Mouse (Mus musculus) bone marrow, adult 2 months (tissue): ENCODE measurements around the gene T2.

Experiments
- CTCF ChIP-seq: fragments of 200-500 bp; IDR thresholded peaks from 2 replicates; pipeline ENCODE4 v1.5.1; 2011; ENCODE audit warnings: low read length, control low read depth; ENCODE audit not compliant: control insufficient read depth, insufficient read depth
- POLR2A ChIP-seq: fragments of 200-500 bp; IDR thresholded peaks from 2 replicates; pipeline ENCODE4 v1.6.1; 2011; ENCODE audit warnings: low read depth, mild to moderate bottlenecking, control low read depth, low read length, borderline replicate concordance; ENCODE audit not compliant: control insufficient read depth

- TF ChIP-seq CTCF (no peak), POLR2A (no peak)
Observed at GRCm38 (mm10) chr17:8432179-8432800, 76.5 kb downstream of the T2 start.
